Mouse (Mus musculus) erythroblast, embryonic 14.5 days (primary cell): Measurements from ENCODE around the gene Gzma.

ENCODE experiments used
- GATA1 ChIP-seq: IDR thresholded peaks from 2 replicates; pipeline ENCODE4 v1.6.1; 2012; ENCODE audit warnings: low read length, inconsistent platforms, mixed read lengths
- TAL1 ChIP-seq: IDR thresholded peaks from 3 replicates; pipeline ENCODE4 v1.6.1; 2012; ENCODE audit warnings: low read length, inconsistent platforms, mixed read lengths

DNA sequence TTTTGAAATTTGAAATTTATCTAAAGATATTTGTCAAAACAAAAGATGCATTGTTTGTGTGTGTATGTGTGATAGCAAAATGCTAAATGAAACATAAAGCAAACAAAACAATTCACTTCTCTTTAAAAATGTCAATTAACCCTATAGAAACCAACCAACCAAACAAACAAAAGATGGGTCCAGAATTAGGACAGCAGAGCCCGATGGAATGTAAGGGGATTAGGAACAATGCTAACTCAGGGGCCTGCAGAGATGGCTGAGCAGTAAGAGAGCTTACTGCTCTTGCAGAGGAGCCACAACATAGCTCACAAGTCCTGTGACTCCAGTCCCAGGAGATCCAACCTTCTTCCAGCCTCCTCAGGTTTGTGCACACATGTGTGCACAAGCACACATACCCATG is 18.7 kb downstream of the Gzma start:
- no peak for TF ChIP-seq GATA1
- no peak for TF ChIP-seq TAL1
